Mouse (Mus musculus) stomach, embryonic 15.5 days (tissue): Measurements from ENCODE around the gene Rps6ka5. TPM values are rescaled to one million over a fixed set of nuclear protein-coding genes. Genes with fewer than 3 reads are reported as not detected.

Source experiments
- ATAC-seq: fragments of 200-750 bp; cut with Nextera tagmentation; 2 replicates; pipeline ENCODE4 v1.8.0; 2017; ENCODE audit warnings: low read depth, moderate number of reproducible peaks, moderate TSS enrichment; ENCODE audit not compliant: insufficient read depth, low FRiP score
- H3K27ac ChIP-seq: fragments of 300-500 bp; sonication (generic); 2 replicates; pipeline ENCODE4 v1.5.1; 2015; ENCODE audit warnings: mild to moderate bottlenecking, inconsistent platforms
- H3K27me3 ChIP-seq: fragments of 300-500 bp; sonication (generic); replicated peaks from 2 replicates; pipeline ENCODE4 v1.6.1; 2015; ENCODE audit warnings: inconsistent platforms
- H3K36me3 ChIP-seq: fragments of 300-500 bp; sonication (generic); 2 replicates; pipeline ENCODE4 v1.6.1; 2015; ENCODE audit warnings: inconsistent platforms
- H3K4me1 ChIP-seq: fragments of 300-500 bp; sonication (generic); 2 replicates; pipeline ENCODE4 v1.6.1; 2015; ENCODE audit warnings: inconsistent platforms
- H3K4me2 ChIP-seq: fragments of 300-500 bp; sonication (generic); 2 replicates; pipeline ENCODE4 v1.6.1; 2015; ENCODE audit warnings: mild to moderate bottlenecking, inconsistent platforms
- H3K4me3 ChIP-seq: fragments of 300-500 bp; sonication (generic); replicated peaks from 2 replicates; pipeline ENCODE4 v1.5.1; 2015; ENCODE audit warnings: inconsistent platforms
- H3K9ac ChIP-seq: fragments of 300-500 bp; sonication (generic); 2 replicates; pipeline ENCODE4 v1.6.1; 2015; ENCODE audit warnings: inconsistent platforms
- H3K9me3 ChIP-seq: fragments of 300-500 bp; sonication (generic); 2 replicates; pipeline ENCODE4 v1.6.1; 2016; ENCODE audit warnings: inconsistent platforms
- WGBS: fragments of 180-500 bp; shearing (Covaris S2); methylation state at CpG from one replicate; pipeline ENCODE4 v1.1.7; 2015; 5-methylcytosine and 5-hydroxymethylcytosine counted together
- polyA plus RNA-seq: library from polyadenylated mRNA; unstranded; fragments of >200 nt; fragmentation: Nextera tagmentation; extraction: Ambion mirVana; gene quantifications from 2 replicates; pipeline ENCODE4 v1.2.1, GENCODE M21; 2015

The Rps6ka5 gene
- polyA plus RNA-seq, 1 experiment from 2014 or later = 3.6 TPM

DNA sequence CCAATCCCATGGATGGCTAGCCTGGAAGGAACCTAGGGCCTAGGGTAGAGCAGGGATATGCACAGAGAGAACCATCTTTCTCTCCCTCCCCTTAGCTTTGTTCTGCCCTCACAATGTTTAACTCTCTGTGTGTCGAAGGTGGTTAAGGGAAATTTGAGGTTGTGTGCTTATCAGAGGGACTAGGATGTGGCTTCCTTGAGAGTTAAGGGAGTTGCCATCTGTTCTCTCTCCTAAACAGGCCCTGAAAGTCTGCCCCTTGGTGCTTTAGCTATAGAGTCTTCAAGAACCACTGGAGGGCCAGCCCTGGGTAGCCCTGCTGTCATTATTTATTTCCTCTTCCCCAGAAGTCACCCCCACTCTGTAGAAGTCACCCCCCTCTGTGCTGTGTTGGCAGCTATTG, 26.2 kb upstream of the Rps6ka5 start:
- Histone ChIP-seq H3K4me2 (no peak overlapping the region), H3K4me3 (no peak overlapping the region), H3K27ac (no peak overlapping the region), H3K9me3 (no peaks in the 10 kb centered on the region), H3K9ac (no peak overlapping the region), H3K36me3 (no peaks in the 10 kb centered on the region), H3K27me3 (no peaks in the 10 kb centered on the region), H3K4me1 (no peaks in the 10 kb centered on the region)
- 52% methylated on average over 1 of the region's 1 CpGs for WGBS
- no peak for ATAC-seq

GRCm38 (mm10) chr12:100742468-100742867, 15.7 kb upstream of the Rps6ka5 start:
- H3K36me3 ChIP-seq = no peaks in the 10 kb centered on the region
- H3K9me3 ChIP-seq = no peaks in the 10 kb centered on the region
- no peaks in the 10 kb centered on the region for H3K27me3 ChIP-seq
- 65% methylated on average over 2 of the region's 2 CpGs for WGBS
- ATAC-seq = no peak
- H3K27ac ChIP-seq = no peak overlapping the region
- H3K4me2 ChIP-seq = no peak overlapping the region
- no peak overlapping the region for H3K9ac ChIP-seq
- H3K4me3 ChIP-seq = no peak overlapping the region
- no peaks in the 10 kb centered on the region for H3K4me1 ChIP-seq

DNA sequence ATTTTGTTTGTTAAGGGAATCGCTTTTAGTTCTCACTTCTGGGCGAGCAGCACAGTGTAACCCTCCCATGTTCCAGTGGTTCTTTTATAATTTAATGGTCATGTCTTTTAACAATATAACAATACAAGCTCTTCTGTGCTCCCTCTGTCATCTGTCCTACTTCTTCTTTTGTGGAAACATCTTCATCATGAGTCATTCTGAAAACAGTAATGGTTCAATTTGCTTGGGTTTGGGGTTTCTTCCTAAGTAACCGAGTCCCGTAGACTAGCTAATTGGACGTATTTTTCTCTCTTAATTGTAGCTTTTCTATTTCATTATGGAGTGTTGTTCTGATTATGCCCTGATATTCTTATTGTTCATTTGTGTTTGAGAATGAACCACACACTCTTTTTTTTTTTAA, 13.5 kb upstream of the Rps6ka5 start:
- H3K27me3 ChIP-seq = no peaks in the 10 kb centered on the region
- no peak overlapping the region for H3K4me2 ChIP-seq
- H3K9ac ChIP-seq = no peak overlapping the region
- H3K36me3 ChIP-seq = no peaks in the 10 kb centered on the region
- no peak overlapping the region for H3K4me3 ChIP-seq
- no peak overlapping the region for H3K27ac ChIP-seq
- no peaks in the 10 kb centered on the region for H3K9me3 ChIP-seq
- no peak for ATAC-seq
- H3K4me1 ChIP-seq = no peaks in the 10 kb centered on the region
- WGBS = 86% methylated on average over 5 of the region's 5 CpGs

- no peaks in the 10 kb centered on the region for H3K9me3 ChIP-seq
- WGBS = 82% methylated on average over 4 of the region's 4 CpGs
- no peak overlapping the region for H3K9ac ChIP-seq
- no peak overlapping the region for H3K27ac ChIP-seq
- H3K4me1 ChIP-seq = no peaks in the 10 kb centered on the region
- H3K4me2 ChIP-seq = no peak overlapping the region
- no peak for ATAC-seq
- no peaks in the 10 kb centered on the region for H3K27me3 ChIP-seq
- no peak overlapping the region for H3K4me3 ChIP-seq
- no peaks in the 10 kb centered on the region for H3K36me3 ChIP-seq
These were observed 12.3 kb upstream of the Rps6ka5 start for GRCm38 (mm10) chr12:100739011-100739570.

DNA sequence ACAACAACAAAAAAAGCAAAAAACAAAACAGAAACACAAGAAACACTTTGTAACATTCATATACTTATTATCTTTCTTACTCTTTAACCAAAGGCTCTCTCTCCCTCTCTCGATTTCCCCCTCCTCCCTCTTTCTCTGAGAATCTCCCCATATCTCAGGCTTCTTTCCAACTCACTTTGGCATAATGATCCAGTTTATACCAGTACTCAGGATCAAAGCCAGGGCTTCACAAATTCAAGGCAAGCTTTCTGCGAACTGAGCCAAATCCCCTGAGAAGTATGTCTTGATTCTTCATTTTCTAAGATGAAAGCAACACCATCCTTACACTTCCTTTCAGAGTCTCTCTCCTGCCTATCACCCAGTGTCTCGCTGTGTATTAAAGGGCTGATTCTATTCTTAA, 11.7 kb upstream of the Rps6ka5 start:
- H3K27me3 ChIP-seq = no peaks in the 10 kb centered on the region
- no peaks in the 10 kb centered on the region for H3K36me3 ChIP-seq
- 67% methylated on average over 3 of the region's 3 CpGs for WGBS
- no peak for ATAC-seq
- no peaks in the 10 kb centered on the region for H3K4me1 ChIP-seq
- H3K4me2 ChIP-seq = no peak overlapping the region
- H3K9ac ChIP-seq = no peak overlapping the region
- H3K27ac ChIP-seq = no peak overlapping the region
- no peaks in the 10 kb centered on the region for H3K9me3 ChIP-seq
- no peak overlapping the region for H3K4me3 ChIP-seq

DNA sequence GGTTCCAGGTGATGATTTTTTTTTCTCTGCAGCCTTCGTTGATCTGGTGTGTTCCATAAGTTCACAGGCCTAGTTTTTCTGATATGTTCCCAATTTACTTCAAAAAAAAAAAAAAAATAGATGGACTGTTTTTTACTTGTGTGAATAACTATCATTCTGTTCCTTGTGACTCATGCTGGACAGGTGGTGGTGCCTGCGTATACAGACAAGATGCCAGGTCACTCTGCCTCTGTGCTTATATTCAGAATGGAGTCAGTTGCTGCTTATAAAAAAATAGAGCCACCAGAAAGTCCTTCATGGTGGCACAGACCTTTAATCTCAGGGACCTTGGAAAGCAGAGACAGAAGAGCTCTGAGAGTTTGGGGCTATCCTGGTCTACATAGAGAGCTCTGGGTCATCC, 8.8 kb upstream of the Rps6ka5 start:
- WGBS = 89% methylated on average over 2 of the region's 2 CpGs
- Histone ChIP-seq H3K9me3 (no peaks in the 10 kb centered on the region), H3K9ac (no peak overlapping the region), H3K27me3 (no peaks in the 10 kb centered on the region), H3K4me3 (no peak overlapping the region), H3K27ac (no peak overlapping the region), H3K36me3 (no peaks in the 10 kb centered on the region), H3K4me1 (no peaks in the 10 kb centered on the region), H3K4me2 (no peak overlapping the region)
- ATAC-seq = no peak

- Histone ChIP-seq H3K27me3 (no peaks in the 10 kb centered on the region), H3K4me2 (no peak overlapping the region), H3K4me3 (no peak overlapping the region), H3K9ac (no peak overlapping the region), H3K27ac (no peak overlapping the region), H3K36me3 (no peaks in the 10 kb centered on the region), H3K4me1 (no peaks in the 10 kb centered on the region), H3K9me3 (no peaks in the 10 kb centered on the region)
- ATAC-seq = no peak
- 71% methylated on average over 5 of the region's 5 CpGs for WGBS
These were observed 8.4 kb upstream of the Rps6ka5 start for GRCm38 (mm10) chr12:100735156-100735555.

DNA sequence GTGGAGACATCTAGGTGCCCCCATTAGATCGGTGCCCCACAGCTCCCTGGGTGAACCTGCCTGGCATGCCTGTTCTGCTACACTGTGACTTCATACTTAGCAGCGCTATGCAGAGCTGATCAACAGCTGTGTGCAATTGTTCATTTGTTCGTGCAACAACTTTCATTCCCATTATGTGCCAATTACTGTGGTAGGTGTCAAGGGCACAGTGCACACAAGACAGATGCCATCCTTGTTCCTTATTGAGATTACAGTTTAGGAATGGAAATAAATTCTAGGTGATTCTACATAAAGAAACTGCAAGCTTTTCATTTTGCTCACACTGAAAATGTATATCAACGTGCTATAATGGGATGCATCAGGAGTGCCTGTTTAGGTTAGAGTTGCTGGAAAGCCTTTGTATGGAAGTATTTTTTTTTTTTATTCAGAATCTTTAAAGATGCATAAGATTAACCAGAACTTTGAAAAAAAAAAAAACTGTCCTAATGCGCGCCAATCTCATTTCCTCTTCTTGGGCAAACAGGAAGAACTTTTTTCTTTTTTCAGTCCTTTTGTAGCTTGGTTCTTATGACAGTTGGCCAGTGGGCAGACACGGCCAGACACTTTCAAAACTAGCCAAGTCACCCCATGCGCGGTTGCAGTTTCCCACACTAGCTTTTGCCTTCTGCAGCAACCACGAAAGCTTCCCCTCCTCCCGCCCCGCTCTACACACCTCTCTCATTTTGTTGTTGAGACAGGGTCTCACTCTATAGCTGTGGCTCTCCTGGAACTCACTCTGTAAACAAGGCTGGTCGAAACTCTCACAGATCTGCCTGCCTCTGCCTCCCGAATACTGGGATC, 2.1 kb upstream of the Rps6ka5 start:
- H3K4me3 ChIP-seq = no peak overlapping the region
- H3K36me3 ChIP-seq = no peaks in the 10 kb centered on the region
- no peak for ATAC-seq
- H3K9me3 ChIP-seq = no peaks in the 10 kb centered on the region
- H3K4me2 ChIP-seq = no peak overlapping the region
- no peaks in the 10 kb centered on the region for H3K27me3 ChIP-seq
- H3K27ac ChIP-seq = no peak overlapping the region
- H3K4me1 ChIP-seq = no peaks in the 10 kb centered on the region; the same call in 1 of the 2 replicates
- WGBS = 64% methylated on average over 14 of the region's 14 CpGs
- no peak overlapping the region for H3K9ac ChIP-seq

- no peak overlapping the region for H3K4me2 ChIP-seq
- no peaks in the 10 kb centered on the region for H3K36me3 ChIP-seq
- no peaks in the 10 kb centered on the region; the same call in 1 of the 2 replicates for H3K4me1 ChIP-seq
- no peaks in the 10 kb centered on the region for H3K9me3 ChIP-seq
- H3K4me3 ChIP-seq = no peak overlapping the region
- no peaks in the 10 kb centered on the region for H3K27me3 ChIP-seq
- 35% methylated on average over 7 of the region's 7 CpGs for WGBS
- ATAC-seq = no peak
- no peak overlapping the region for H3K27ac ChIP-seq
- no peak overlapping the region for H3K9ac ChIP-seq
These were observed 1.1 kb upstream of the Rps6ka5 start for GRCm38 (mm10) chr12:100727891-100728290.

DNA sequence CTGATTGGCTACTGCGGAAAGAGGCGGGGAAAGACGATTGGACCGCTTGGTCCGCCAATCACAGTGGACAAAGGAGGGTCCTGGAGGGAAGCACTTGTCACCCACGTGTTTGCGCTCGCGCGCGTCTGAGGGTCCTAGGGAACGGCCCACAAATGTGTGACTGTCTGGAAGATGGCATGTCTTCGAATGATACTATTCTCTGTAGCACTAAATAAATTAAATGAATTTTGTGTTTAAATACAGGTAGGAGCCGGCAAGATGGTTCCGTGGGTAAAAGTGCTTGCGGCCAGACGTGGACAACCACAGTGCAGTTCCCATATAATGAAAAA, 1.4 kb downstream of the Rps6ka5 start:
- H3K9me3 ChIP-seq = no peaks in the 10 kb centered on the region
- ATAC-seq = no peak
- no peaks in the 10 kb centered on the region for H3K27me3 ChIP-seq
- peak overlapping the region; percentile 88 for H3K4me3 ChIP-seq
- no peaks in the 10 kb centered on the region; the same call in 1 of the 2 replicates for H3K4me1 ChIP-seq
- no peak overlapping the region for H3K27ac ChIP-seq
- H3K9ac ChIP-seq = no peak overlapping the region
- H3K4me2 ChIP-seq = peak overlapping the region; percentile 68
- H3K36me3 ChIP-seq = no peaks in the 10 kb centered on the region
- 7% methylated on average over 17 of the region's 17 CpGs for WGBS

GRCm38 (mm10) chr12:100724606-100725457, 2.0 kb downstream of the Rps6ka5 start:
- ATAC-seq = peak; percentile 99
- Histone ChIP-seq H3K9me3 (no peaks in the 10 kb centered on the region), H3K4me3 (peak overlapping the region; percentile 88), H3K9ac (peak overlapping the region; percentile 52), H3K36me3 (no peaks in the 10 kb centered on the region), H3K27ac (peak overlapping the region; percentile 98), H3K4me2 (peak overlapping the region; percentile 89), H3K27me3 (no peaks in the 10 kb centered on the region), H3K4me1 (no peaks in the 10 kb centered on the region; the same call in 1 of the 2 replicates)
- WGBS = under 1% methylated on average over 82 of the region's 85 CpGs

- Histone ChIP-seq H3K4me2 (peak overlapping the region; percentile 89), H3K9me3 (no peaks in the 10 kb centered on the region), H3K4me3 (peak overlapping the region; percentile 88), H3K27me3 (no peaks in the 10 kb centered on the region), H3K9ac (peak overlapping the region; percentile 52; the same call in 1 of the 2 replicates), H3K4me1 (no peaks in the 10 kb centered on the region; the same call in 1 of the 2 replicates), H3K27ac (peak overlapping the region; percentile 98), H3K36me3 (no peaks in the 10 kb centered on the region)
- WGBS = 2% methylated on average over 8 of the region's 8 CpGs
- ATAC-seq = no peak
These were observed 2.6 kb downstream of the Rps6ka5 start for GRCm38 (mm10) chr12:100724182-100724581.
